In genomic region chr4:117676903-117677302, GRCm38 (mm10) we compare ENCODE assay signal across 9 mouse cellular contexts. TPM values are rescaled to one million over a fixed set of nuclear protein-coding genes. Genes with fewer than 3 reads are reported as not detected.
DNase-seq lines count a peak whose midpoint lies in the region; ATAC-seq and TF ChIP-seq lines count a peak whose summit lies in the region.
"Had no signal": no experiment of that assay in that cellular context is flagged by ENCODE, and none has a peak within 500 bp of the region (broad histone marks: within the 10 kb centered on the region; RNA-seq: fewer than 3 reads in every experiment).

No protein-coding gene starts in this region.

- no peaks in the 10 kb centered on the region for H3K27me3 ChIP-seq in heart, postnatal 0 days (ENCODE audit: control insufficient read depth, insufficient read depth, low read length)
- H3K27me3 ChIP-seq in liver, embryonic 14.5 days (ENCODE audit: control insufficient read depth, insufficient read depth, low read length), result no peaks in the 10 kb centered on the region
- H3K27me3 ChIP-seq in neural tube, embryonic 15.5 days (replicated peaks), result no peaks in the 10 kb centered on the region

- H3K4me1 ChIP-seq in heart, postnatal 0 days (ENCODE audit: control insufficient read depth, insufficient read depth), result no peaks in the 10 kb centered on the region
- H3K4me1 ChIP-seq in liver, embryonic 14.5 days (replicated peaks; ENCODE audit: control insufficient read depth in 2 of 2, insufficient read depth in 2 of 2, low read length in 1 of 2), result peaks cover 0 to 3% of the 10 kb centered on the region in 2 experiments; a peak in 2 of 4 replicates
- peaks cover 18% of the 10 kb centered on the region for H3K4me1 ChIP-seq in neural tube, embryonic 15.5 days

- peak; percentile 65 for ATAC-seq in CD4-positive, CD25-positive, alpha-beta regulatory T cell, adult 4 months
- peak; percentile 61 for ATAC-seq in heart, postnatal 0 days (ENCODE audit: insufficient read depth, low read depth)
- no peak for ATAC-seq in liver, embryonic 14.5 days (ENCODE audit: insufficient read depth)
- peak; percentile 45; the same call in 1 of the 2 replicates for ATAC-seq in neural tube, embryonic 15.5 days (ENCODE audit: low FRiP score)

- H3K36me3 ChIP-seq in heart, postnatal 0 days (replicated peaks; ENCODE audit: control insufficient read depth, insufficient read depth, low read length), result peaks cover 74% of the 10 kb centered on the region
- H3K36me3 ChIP-seq in liver, embryonic 14.5 days (replicated peaks; ENCODE audit: control insufficient read depth, insufficient read depth, low read depth), result peaks cover 19% of the 10 kb centered on the region
- peaks cover 68% of the 10 kb centered on the region for H3K36me3 ChIP-seq in neural tube, embryonic 15.5 days

- no peak overlapping the region for H3K27ac ChIP-seq in heart, postnatal 0 days (ENCODE audit: low read depth)
- H3K27ac ChIP-seq in liver, embryonic 14.5 days, result no peak overlapping the region
- no peak overlapping the region for H3K27ac ChIP-seq in neural tube, embryonic 15.5 days (replicated peaks)

- no peaks in the 10 kb centered on the region for H3K9me3 ChIP-seq in heart, postnatal 0 days (replicated peaks; ENCODE audit: control insufficient read depth, low read length)
- no peaks in the 10 kb centered on the region for H3K9me3 ChIP-seq in liver, embryonic 14.5 days (ENCODE audit: control insufficient read depth, low read length)
- no peaks in the 10 kb centered on the region for H3K9me3 ChIP-seq in neural tube, embryonic 15.5 days (replicated peaks)

- 17% methylated on average over 3 of the region's 3 CpGs for WGBS in heart, postnatal 0 days
- 16% methylated on average over 3 of the region's 3 CpGs for WGBS in liver, embryonic 14.5 days (ENCODE audit: insufficient replicate concordance)
- 12% methylated on average over 3 of the region's 3 CpGs for WGBS in neural tube, embryonic 15.5 days

- TF ChIP-seq CTCF in heart, postnatal 0 days (IDR thresholded peaks at IDR 0.05; ENCODE audit: low read depth), result peak; percentile 93
- peak; percentile 91 for TF ChIP-seq CTCF in liver, embryonic 14.5 days (IDR thresholded peaks at IDR 0.05; ENCODE audit: low read depth)

- TF ChIP-seq EP300 in heart, postnatal 0 days (IDR thresholded peaks at IDR 0.05; ENCODE audit: low read depth), result no peak
- no peak for TF ChIP-seq EP300 in liver, embryonic 14.5 days (IDR thresholded peaks at IDR 0.05; ENCODE audit: low read depth)

- H3K9ac ChIP-seq in heart, postnatal 0 days (replicated peaks; ENCODE audit: low read depth, low read length), result no peak overlapping the region
- no peak overlapping the region for H3K9ac ChIP-seq in liver, embryonic 14.5 days (replicated peaks)
- H3K9ac ChIP-seq in neural tube, embryonic 15.5 days (replicated peaks), result no peak overlapping the region

- no peak overlapping the region for H3K4me2 ChIP-seq in heart, postnatal 0 days (ENCODE audit: low read depth, low read length)
- no peak overlapping the region for H3K4me2 ChIP-seq in liver, embryonic 14.5 days (ENCODE audit: low read depth)
- H3K4me2 ChIP-seq in neural tube, embryonic 15.5 days, result no peak overlapping the region

- DNase-seq in adrenal gland, postnatal 10 days, result peak; percentile 88
- DNase-seq in embryo, embryonic 11.5 days (ENCODE audit: low read depth, low spot score), result peak; percentile 75
- DNase-seq in heart, postnatal 0 days (ENCODE audit: low spot score), result peak; percentile 68
- DNase-seq in kidney, postnatal 36 days, result peak; percentile 79 to 91
- peak; percentile 40 to 53 (median 51) for DNase-seq in liver, embryonic 14.5 days (ENCODE audit: low read depth in 3 of 3, low spot score in 3 of 3)
- DNase-seq in testis, postnatal 14 days (ENCODE audit: low spot score), result peak; percentile 42

- no peak overlapping the region for H3K4me3 ChIP-seq in heart, postnatal 0 days (ENCODE audit: low read depth, low read length)
- H3K4me3 ChIP-seq in liver, embryonic 14.5 days (ENCODE audit: insufficient read depth in 1 of 2, low read depth in 2 of 2, low read length in 2 of 2), result no peak overlapping the region
- no peak overlapping the region for H3K4me3 ChIP-seq in neural tube, embryonic 15.5 days (replicated peaks)

RNA-seq across cellular contexts. Expression of gene Dmap1, which starts 5.2 kb away (rescaled TPM):
- polyA plus RNA-seq in CD4-positive, CD25-positive, alpha-beta regulatory T cell, adult 4 months (2017; shearing (Covaris generic)), result 10 to 100 TPM; 25.0 to 31.5 TPM
- total RNA-seq in adrenal gland, postnatal 10 days (2021), result 10 to 100 TPM; 25.6 to 29.6 TPM
- 42.1 and 50.4 TPM in 2 replicates for total RNA-seq in heart, postnatal 0 days (2014; rRNA removed; ENCODE audit: low replicate concordance)
- polyA plus RNA-seq in heart, postnatal 0 days (2015; fragmentation: Nextera tagmentation; extraction: Ambion mirVana), result 32.1 and 32.6 TPM in 2 replicates
- 10.7 and 14.1 TPM in 2 replicates for polyA plus RNA-seq in liver, embryonic 14.5 days (2012; rRNA removed)
- polyA plus RNA-seq in liver, embryonic 14.5 days (2014; fragmentation: Nextera tagmentation; extraction: Ambion mirVana), result 19.2 and 25.4 TPM in 2 replicates
- polyA plus RNA-seq in neural tube, embryonic 15.5 days (2015; fragmentation: Nextera tagmentation; extraction: Ambion mirVana), result 70.7 and 73.1 TPM in 2 replicates

RNA-seq across cellular contexts. Expression of gene Gm12845, which starts 47.3 kb away (rescaled TPM):
- not detected for polyA plus RNA-seq in CD4-positive, CD25-positive, alpha-beta regulatory T cell, adult 4 months (2017; shearing (Covaris generic))
- total RNA-seq in adrenal gland, postnatal 10 days (2021), result not detected
- total RNA-seq in heart, postnatal 0 days (2014; rRNA removed; ENCODE audit: low replicate concordance), result not detected in 2 replicates
- polyA plus RNA-seq in heart, postnatal 0 days (2015; fragmentation: Nextera tagmentation; extraction: Ambion mirVana), result not detected in 2 replicates
- not detected in 2 replicates for polyA plus RNA-seq in liver, embryonic 14.5 days (2012; rRNA removed)
- polyA plus RNA-seq in liver, embryonic 14.5 days (2014; fragmentation: Nextera tagmentation; extraction: Ambion mirVana), result not detected in 2 replicates
- polyA plus RNA-seq in neural tube, embryonic 15.5 days (2015; fragmentation: Nextera tagmentation; extraction: Ambion mirVana), result not detected in 2 replicates
- total RNA-seq: gastrocnemius, postnatal 4 days had no signal
